Mouse (Mus musculus): ENCODE data around the gene Ftl1.

GRCm38 (mm10) chr7:45412421-45412820, 47.3 kb downstream of the Ftl1 start:
- no peak for TF ChIP-seq CTCF (IDR thresholded peaks at IDR 0.05; ENCODE audit: borderline replicate concordance, insufficient read depth, low read length)
- TF ChIP-seq POLR2A (IDR thresholded peaks at IDR 0.05; ENCODE audit: low read depth, low read length) = no peak
